Mouse (Mus musculus) E14TG2a.4 (cell line): ENCODE measurements at regions not wholly inside any gene's neighbourhood (a gene's known extent, or its start where the extent isn't known, plus 50 kb on each side); places are given as distances from the start of the nearest gene placed in this dataset.

Source experiments
- H3K27me3 ChIP-seq: 2 replicates; pipeline ENCODE4 v1.6.1; 2014; ENCODE audit warnings: low read length, control low read depth; ENCODE audit not compliant: insufficient read depth
- H3K36me3 ChIP-seq: 2 replicates; pipeline ENCODE4 v1.6.1; 2014; ENCODE audit warnings: low read length, control low read depth; ENCODE audit not compliant: insufficient read depth
- H3K4me1 ChIP-seq: replicated peaks from 2 replicates; pipeline ENCODE4 v1.6.1; 2014; ENCODE audit warnings: low read depth, low read length, control low read depth
- H3K4me3 ChIP-seq: replicated peaks from 2 replicates; pipeline ENCODE4 v1.5.1; 2014; ENCODE audit warnings: mild to moderate bottlenecking, low read length
- H3K9me3 ChIP-seq: 2 replicates; pipeline ENCODE4 v1.6.1; 2014; ENCODE audit warnings: low read length, control low read depth
- CTCF ChIP-seq: conservative IDR thresholded peaks from 2 replicates; pipeline ENCODE4 v1.5.1; 2014; ENCODE audit warnings: low read length
- NANOG ChIP-seq: IDR thresholded peaks from 2 replicates; pipeline ENCODE4 v1.6.1; 2014; ENCODE audit warnings: borderline replicate concordance, low read length, mixed read lengths
- POU5F1 ChIP-seq: IDR thresholded peaks from 2 replicates; pipeline ENCODE4 v1.6.1; 2014; ENCODE audit warnings: low read length, borderline replicate concordance

DNA sequence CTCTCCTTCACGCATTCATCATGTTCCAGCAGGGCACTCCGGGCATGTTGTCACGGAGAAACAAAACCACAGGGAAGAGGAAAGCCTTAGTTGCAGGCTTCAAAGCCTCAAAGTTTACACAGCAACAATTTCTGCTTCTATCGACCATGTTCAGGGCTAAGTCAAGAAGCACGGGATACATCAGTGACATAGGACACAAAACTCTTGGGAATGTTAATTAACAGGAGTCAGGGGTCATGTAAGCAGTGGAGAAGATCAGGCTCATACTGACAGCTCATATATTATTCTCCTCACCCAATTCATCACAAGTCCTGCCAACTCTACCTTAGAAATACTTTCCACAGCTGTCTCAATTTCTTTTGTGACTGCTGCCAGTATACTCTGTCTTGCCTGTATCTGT is 133.0 kb upstream of the Btbd3 start:
- TF ChIP-seq POU5F1 (no peak), CTCF (no peak), NANOG (no peak)
- peaks cover 6% of the 10 kb centered on the region; the same call in 1 of the 2 replicates for H3K9me3 ChIP-seq
- no peaks in the 10 kb centered on the region for H3K4me1 ChIP-seq
- H3K27me3 ChIP-seq, result no peaks in the 10 kb centered on the region
- no peak overlapping the region for H3K4me3 ChIP-seq
- H3K36me3 ChIP-seq, result no peaks in the 10 kb centered on the region

DNA sequence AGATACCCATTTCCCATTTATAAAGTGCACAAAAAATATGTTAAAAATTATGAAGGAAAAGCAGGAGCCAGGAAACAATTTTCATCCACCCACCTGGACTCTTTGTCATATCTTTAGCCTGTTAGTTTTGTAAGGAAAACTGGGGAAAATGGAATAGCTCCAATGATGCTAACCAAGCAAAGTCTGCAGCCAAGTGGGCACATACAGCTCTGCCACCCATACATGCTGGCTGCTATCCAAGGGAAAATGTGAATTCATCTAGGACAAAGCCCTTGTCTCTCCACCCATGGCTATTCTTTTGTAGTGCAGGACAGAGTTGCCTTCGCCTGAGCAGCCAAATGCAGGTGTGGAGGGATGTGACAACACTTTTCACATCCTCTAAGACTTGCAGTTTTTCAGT is 135.5 kb upstream of the Btbd3 start:
- Histone ChIP-seq H3K4me3 (no peak overlapping the region), H3K4me1 (no peaks in the 10 kb centered on the region), H3K9me3 (peaks cover 8% of the 10 kb centered on the region; the same call in 1 of the 2 replicates), H3K36me3 (no peaks in the 10 kb centered on the region), H3K27me3 (no peaks in the 10 kb centered on the region)
- TF ChIP-seq CTCF, result no peak
- no peak for TF ChIP-seq NANOG
- TF ChIP-seq POU5F1, result no peak

DNA sequence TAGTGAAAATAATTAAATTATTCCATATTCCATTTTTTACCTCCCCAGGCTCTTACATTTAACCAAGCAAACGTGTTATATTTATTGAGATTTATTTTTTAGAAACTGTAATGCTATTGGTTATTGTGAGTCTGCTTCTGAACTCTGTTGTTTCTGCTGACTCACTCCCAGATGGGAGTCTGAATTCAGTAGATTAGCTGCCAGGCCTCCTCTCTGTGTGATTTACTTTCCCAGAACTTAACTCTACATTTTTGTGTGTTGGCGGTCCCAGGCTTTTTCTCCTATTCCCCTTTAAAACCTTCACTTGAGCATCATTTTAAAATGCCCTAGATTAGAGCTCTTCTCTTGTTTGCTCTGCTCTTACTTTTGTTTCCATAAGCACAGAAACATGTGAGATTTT is 136.2 kb upstream of the Btbd3 start:
- Histone ChIP-seq H3K27me3 (no peaks in the 10 kb centered on the region), H3K4me3 (no peak overlapping the region), H3K9me3 (peaks cover 8% of the 10 kb centered on the region; the same call in 1 of the 2 replicates), H3K4me1 (no peaks in the 10 kb centered on the region), H3K36me3 (no peaks in the 10 kb centered on the region)
- TF ChIP-seq NANOG (no peak), POU5F1 (no peak), CTCF (no peak)

DNA sequence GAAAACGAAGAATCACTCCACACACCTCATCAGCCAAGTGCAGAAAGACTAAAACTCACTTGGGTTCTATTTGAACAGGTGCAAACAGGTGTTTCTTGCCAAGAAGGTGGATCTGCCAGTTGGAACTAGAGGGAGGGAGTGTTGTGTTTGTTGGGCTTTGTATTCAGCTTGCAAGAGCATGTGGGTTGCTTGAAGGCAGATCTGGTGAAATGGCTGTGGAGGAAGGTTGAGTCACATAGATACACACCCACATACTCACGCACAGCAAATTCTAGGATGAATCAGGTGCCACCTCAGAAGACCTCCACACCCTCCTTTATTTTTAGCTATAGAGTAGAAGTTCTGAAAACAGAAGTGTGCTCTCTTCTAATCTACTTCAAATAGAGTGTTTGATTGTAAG is 156.6 kb upstream of the Btbd3 start:
- Histone ChIP-seq H3K36me3 (no peaks in the 10 kb centered on the region), H3K4me1 (no peaks in the 10 kb centered on the region), H3K9me3 (peaks cover 8% of the 10 kb centered on the region), H3K4me3 (no peak overlapping the region), H3K27me3 (no peaks in the 10 kb centered on the region)
- no peak for TF ChIP-seq NANOG
- TF ChIP-seq CTCF, result no peak
- TF ChIP-seq POU5F1, result no peak

GRCm38 (mm10) chr2:138085390-138085789 is 171.0 kb upstream of the Btbd3 start:
- Histone ChIP-seq H3K4me1 (no peaks in the 10 kb centered on the region), H3K9me3 (no peaks in the 10 kb centered on the region), H3K36me3 (no peaks in the 10 kb centered on the region), H3K4me3 (no peak overlapping the region), H3K27me3 (no peaks in the 10 kb centered on the region)
- no peak for TF ChIP-seq CTCF
- no peak for TF ChIP-seq NANOG
- TF ChIP-seq POU5F1, result no peak

- Histone ChIP-seq H3K4me1 (no peaks in the 10 kb centered on the region), H3K27me3 (no peaks in the 10 kb centered on the region), H3K9me3 (no peaks in the 10 kb centered on the region), H3K36me3 (no peaks in the 10 kb centered on the region), H3K4me3 (no peak overlapping the region)
- no peak for TF ChIP-seq NANOG
- TF ChIP-seq CTCF, result no peak
- TF ChIP-seq POU5F1, result no peak
Measured at GRCm38 (mm10) chr2:138084564-138085283, 171.6 kb upstream of the Btbd3 start.

DNA sequence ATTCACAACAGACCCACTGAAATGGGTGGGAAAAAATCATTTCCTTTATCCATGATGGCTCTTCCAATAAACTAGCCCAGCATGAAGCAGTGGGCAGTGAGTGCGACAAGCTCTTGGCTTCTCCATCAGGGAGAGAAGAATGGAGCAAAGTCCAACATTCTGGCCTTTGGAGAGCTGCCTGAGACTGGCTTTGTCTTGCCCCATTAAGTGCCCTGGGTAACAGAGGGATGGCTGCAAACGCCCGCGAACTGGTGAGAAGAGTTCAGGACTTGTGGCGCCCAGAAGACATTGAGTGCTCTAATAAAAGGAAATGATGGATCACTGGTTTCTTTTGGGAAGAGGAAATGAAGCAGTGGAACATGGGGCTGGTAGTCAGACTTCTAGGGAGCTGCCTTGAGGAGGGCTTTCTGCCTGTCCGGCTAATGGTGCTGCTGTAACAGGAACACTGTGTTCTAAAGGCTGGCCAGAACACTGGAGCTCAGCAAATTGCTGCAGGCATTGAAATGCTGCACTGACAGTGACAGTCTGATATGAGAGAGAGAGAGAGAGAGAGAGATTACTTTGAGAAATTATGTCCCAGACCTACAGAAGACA is 182.2 kb upstream of the Btbd3 start:
- Histone ChIP-seq H3K4me3 (no peak overlapping the region), H3K36me3 (no peaks in the 10 kb centered on the region), H3K9me3 (no peaks in the 10 kb centered on the region), H3K27me3 (no peaks in the 10 kb centered on the region), H3K4me1 (no peaks in the 10 kb centered on the region)
- no peak for TF ChIP-seq NANOG
- TF ChIP-seq CTCF, result no peak
- no peak for TF ChIP-seq POU5F1

- Histone ChIP-seq H3K4me1 (no peaks in the 10 kb centered on the region), H3K27me3 (no peaks in the 10 kb centered on the region), H3K4me3 (no peak overlapping the region), H3K36me3 (no peaks in the 10 kb centered on the region), H3K9me3 (peaks cover 6% of the 10 kb centered on the region)
- TF ChIP-seq CTCF (no peak), NANOG (no peak), POU5F1 (no peak)
Measured at GRCm38 (mm10) chr2:138072165-138072728, 184.1 kb upstream of the Btbd3 start.

DNA sequence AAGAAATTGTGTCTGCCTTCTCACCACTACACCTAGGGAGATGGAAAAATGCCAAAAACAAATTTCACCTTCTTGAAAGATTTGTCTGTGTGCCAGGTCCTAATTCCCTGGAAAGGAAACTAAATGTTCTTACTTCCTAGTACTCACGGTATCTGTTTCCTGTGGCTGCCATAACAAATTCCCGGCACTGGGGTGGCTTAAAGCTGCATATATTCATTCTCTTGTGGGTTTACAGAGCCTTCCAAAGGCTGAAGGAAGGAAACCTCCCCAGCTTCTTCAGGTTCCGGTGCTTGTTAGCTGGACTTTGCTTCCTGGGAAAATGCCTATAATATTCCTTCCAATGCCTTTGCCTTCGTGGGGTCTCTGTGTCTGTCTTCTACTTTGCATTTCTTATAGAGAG is 203.3 kb upstream of the Btbd3 start:
- H3K36me3 ChIP-seq, result no peaks in the 10 kb centered on the region
- H3K4me1 ChIP-seq, result no peaks in the 10 kb centered on the region
- 0 out of 2 replicates have a peak, but pooled peaks cover under 1% of the 10 kb centered on the region for H3K27me3 ChIP-seq
- H3K9me3 ChIP-seq, result no peaks in the 10 kb centered on the region
- TF ChIP-seq POU5F1 (no peak), CTCF (no peak)
- H3K4me3 ChIP-seq, result no peak overlapping the region
